Comparison of ENCODE assay signal across 23 mouse cellular contexts in the genomic region with DNA sequence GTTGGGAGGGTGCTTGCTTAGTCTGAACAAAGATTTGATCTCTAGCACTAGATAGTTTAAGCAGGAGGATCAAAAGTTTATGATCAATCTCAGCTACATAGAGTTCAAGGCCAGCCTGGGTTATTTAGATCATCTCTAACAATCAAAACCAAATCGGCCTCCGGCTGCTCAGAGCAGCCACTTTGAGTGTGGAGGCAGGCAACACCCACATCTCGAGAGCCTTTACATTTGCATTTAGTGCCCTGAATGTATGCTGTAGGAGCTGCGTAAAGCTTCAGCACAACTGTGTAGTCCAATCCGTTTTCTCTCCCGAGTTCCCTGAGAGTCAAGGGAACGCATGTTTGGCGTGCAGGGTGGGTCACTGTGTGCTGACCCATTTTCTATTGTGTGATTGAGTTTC. TPM values are rescaled to one million over a fixed set of nuclear protein-coding genes. Genes with fewer than 3 reads are reported as not detected.
A peak's percentile ranks its signal among the peaks of the same experiment; 100 is the strongest.
DNase-seq lines count a peak whose midpoint lies in the region; ATAC-seq and TF ChIP-seq lines count a peak whose summit lies in the region.
"Had no signal": no experiment of that assay in that cellular context is flagged by ENCODE, and none has a peak within 500 bp of the region (broad histone marks: within the 10 kb centered on the region; RNA-seq: fewer than 3 reads in every experiment).

No protein-coding gene starts in this region.

- no peak overlapping the region for H3K4me3 ChIP-seq in forebrain, embryonic 11.5 days (ENCODE audit: low read depth, low read length)
- H3K4me3 ChIP-seq in forebrain, embryonic 14.5 days (ENCODE audit: low read depth, low read length) = no peak overlapping the region
- no peak overlapping the region for H3K4me3 ChIP-seq in hindbrain, postnatal 0 days (ENCODE audit: low read length)

- WGBS in forebrain, embryonic 11.5 days = 89% methylated on average over 8 of the region's 8 CpGs
- WGBS in forebrain, embryonic 14.5 days = 93% methylated on average over 8 of the region's 8 CpGs
- WGBS in hindbrain, postnatal 0 days = 89% methylated on average over 8 of the region's 8 CpGs

- no peak overlapping the region for H3K27ac ChIP-seq in forebrain, embryonic 11.5 days (ENCODE audit: low read depth, low read length)
- H3K27ac ChIP-seq in forebrain, embryonic 14.5 days (ENCODE audit: low read depth, low read length) = no peak overlapping the region
- H3K27ac ChIP-seq in hindbrain, postnatal 0 days = no peak overlapping the region

- no peaks in the 10 kb centered on the region for H3K36me3 ChIP-seq in forebrain, embryonic 11.5 days (ENCODE audit: control insufficient read depth, insufficient read depth, low read length)
- H3K36me3 ChIP-seq in forebrain, embryonic 14.5 days (ENCODE audit: control insufficient read depth, insufficient read depth, low read length) = no peaks in the 10 kb centered on the region
- H3K36me3 ChIP-seq in hindbrain, postnatal 0 days (ENCODE audit: insufficient read depth, low read length) = no peaks in the 10 kb centered on the region

- no peak for TF ChIP-seq CTCF in hindbrain, postnatal 0 days (IDR thresholded peaks at IDR 0.05; ENCODE audit: low read depth)

- DNase-seq in forebrain, embryonic 11.5 days (ENCODE audit: low spot score) = peak; percentile 4
- DNase-seq in forebrain, embryonic 14.5 days (ENCODE audit: low spot score) = no peak
- no peak for DNase-seq in frontal cortex, postnatal 25 days (ENCODE audit: low spot score in 2 of 2)
- DNase-seq in ZHBTc4 (ENCODE audit: low read depth, low spot score) = peak; percentile 51
- no peak for DNase-seq in hindbrain, postnatal 0 days (ENCODE audit: low spot score)
- DNase-seq: adrenal gland, adult 2 months; adrenal gland, adult 8-10 months; adrenal gland, postnatal 10 days; adrenal gland, postnatal 14 days; adrenal gland, postnatal 25 days; adrenal gland, postnatal 36 days; B cell, adult 2 months; cerebellum, adult 11 months; cerebellum, adult 11-12 months; cerebellum, adult 18-20 months; cerebellum, adult 2 months had no signal

- no peak overlapping the region for H3K4me2 ChIP-seq in forebrain, embryonic 11.5 days (ENCODE audit: low read depth, low read length, severe bottlenecking)
- no peak overlapping the region for H3K4me2 ChIP-seq in forebrain, embryonic 14.5 days (ENCODE audit: low read length)
- no peak overlapping the region for H3K4me2 ChIP-seq in hindbrain, postnatal 0 days (ENCODE audit: low read depth, low read length)

- H3K9me3 ChIP-seq in forebrain, embryonic 11.5 days (ENCODE audit: control insufficient read depth, low read length) = no peaks in the 10 kb centered on the region
- H3K9me3 ChIP-seq in forebrain, embryonic 14.5 days (replicated peaks; ENCODE audit: control insufficient read depth, low read length) = no peaks in the 10 kb centered on the region
- no peaks in the 10 kb centered on the region for H3K9me3 ChIP-seq in hindbrain, postnatal 0 days (ENCODE audit: low read length)
- H3K9me3 ChIP-seq: G1E had no signal

- H3K27me3 ChIP-seq in forebrain, embryonic 11.5 days (ENCODE audit: control insufficient read depth, insufficient read depth, low read length) = no peaks in the 10 kb centered on the region
- no peaks in the 10 kb centered on the region for H3K27me3 ChIP-seq in forebrain, embryonic 14.5 days (replicated peaks; ENCODE audit: control insufficient read depth, insufficient read depth, low read length)
- H3K27me3 ChIP-seq in hindbrain, postnatal 0 days (ENCODE audit: insufficient read depth, low read length) = no peaks in the 10 kb centered on the region
- H3K27me3 ChIP-seq: CH12.LX, Patski had no signal

- H3K4me1 ChIP-seq in forebrain, embryonic 11.5 days (replicated peaks; ENCODE audit: control insufficient read depth, insufficient read depth, low read length) = no peaks in the 10 kb centered on the region
- H3K4me1 ChIP-seq in forebrain, embryonic 14.5 days (ENCODE audit: control insufficient read depth, insufficient read depth, low read length) = no peaks in the 10 kb centered on the region
- no peaks in the 10 kb centered on the region for H3K4me1 ChIP-seq in hindbrain, postnatal 0 days (ENCODE audit: insufficient read depth, low read length)

- H3K9ac ChIP-seq in forebrain, embryonic 11.5 days (ENCODE audit: low read length) = no peak overlapping the region
- no peak overlapping the region for H3K9ac ChIP-seq in forebrain, embryonic 14.5 days (ENCODE audit: low read length)
- no peak overlapping the region for H3K9ac ChIP-seq in hindbrain, postnatal 0 days (replicated peaks; ENCODE audit: low read length)

- no peak for ATAC-seq in forebrain, embryonic 11.5 days (replicated peaks; ENCODE audit: low FRiP score)
- ATAC-seq in forebrain, embryonic 14.5 days = no peak
- peak; percentile 70; the same call in 1 of the 2 replicates for ATAC-seq in frontal cortex, adult (ENCODE audit: low TSS enrichment)
- ATAC-seq in hindbrain, postnatal 0 days = no peak
- ATAC-seq: activated CD4-positive, CD25-positive, alpha-beta regulatory T cell, adult 4 months; CD4-positive, CD25-positive, alpha-beta regulatory T cell, adult 4 months; Patski had no signal

RNA-seq across cellular contexts. Expression of gene Toe1, which starts 15.0 kb away (rescaled TPM):
- 34.3 and 37.0 TPM in 2 replicates for polyA plus RNA-seq in forebrain, embryonic 11.5 days (2014; fragmentation: Nextera tagmentation; extraction: Ambion mirVana)
- polyA plus RNA-seq in forebrain, embryonic 14.5 days (2014; fragmentation: Nextera tagmentation; extraction: Ambion mirVana) = 34.0 and 34.5 TPM in 2 replicates
- 40.0 and 43.2 TPM in 2 replicates for total RNA-seq in hindbrain, postnatal 0 days (2014; rRNA removed)
- 21.4 and 22.7 TPM in 2 replicates for polyA plus RNA-seq in hindbrain, postnatal 0 days (2015; fragmentation: Nextera tagmentation; extraction: Ambion mirVana)

RNA-seq across cellular contexts. Expression of gene Mutyh, which starts 15.1 kb away (rescaled TPM):
- polyA plus RNA-seq in forebrain, embryonic 11.5 days (2014; fragmentation: Nextera tagmentation; extraction: Ambion mirVana) = 20.3 and 20.9 TPM in 2 replicates
- polyA plus RNA-seq in forebrain, embryonic 14.5 days (2014; fragmentation: Nextera tagmentation; extraction: Ambion mirVana) = 8.0 and 8.9 TPM in 2 replicates
- 4.8 and 12.5 TPM in 2 replicates for total RNA-seq in hindbrain, postnatal 0 days (2014; rRNA removed)
- 5.6 and 6.6 TPM in 2 replicates for polyA plus RNA-seq in hindbrain, postnatal 0 days (2015; fragmentation: Nextera tagmentation; extraction: Ambion mirVana)

RNA-seq across cellular contexts. Expression of gene Hpdl, which starts 29.1 kb away (rescaled TPM):
- polyA plus RNA-seq in forebrain, embryonic 11.5 days (2014; fragmentation: Nextera tagmentation; extraction: Ambion mirVana) = 1.5 and 1.6 TPM in 2 replicates
- 0.77 and 0.78 TPM in 2 replicates for polyA plus RNA-seq in forebrain, embryonic 14.5 days (2014; fragmentation: Nextera tagmentation; extraction: Ambion mirVana)
- total RNA-seq in hindbrain, postnatal 0 days (2014; rRNA removed) = 4.1 and 4.9 TPM in 2 replicates
- 1.6 and 2.0 TPM in 2 replicates for polyA plus RNA-seq in hindbrain, postnatal 0 days (2015; fragmentation: Nextera tagmentation; extraction: Ambion mirVana)
- total RNA-seq: G1E, MEL had no signal
- polyA plus RNA-seq: G1E had no signal

Comparison
In these comparisons a context has a peak if more than half of its experiments do, and no peak if none do; other contexts are left out.
1. DNase-seq: peak in forebrain, embryonic 11.5 days (single experiment) and ZHBTc4 (single experiment); none in forebrain, embryonic 14.5 days (single experiment), frontal cortex, postnatal 25 days (0 of 2) and hindbrain, postnatal 0 days (single experiment).